Mouse (Mus musculus) CH12.LX (cell line): ENCODE results near the gene Ethe1. TPM values are rescaled to one million over a fixed set of nuclear protein-coding genes. Genes with fewer than 3 reads are reported as not detected.

Experiments
- DNase-seq: peaks from one replicate; pipeline ENCODE4 v3.0.0-alpha.2; 2013; ENCODE audit errors: extremely low read depth
- H3K27ac ChIP-seq: 2 replicates; pipeline ENCODE4 v1.5.1; 2012; ENCODE audit warnings: low read depth, mild to moderate bottlenecking, control low read depth, moderate library complexity; ENCODE audit not compliant: insufficient read depth
- H3K27me3 ChIP-seq: replicated peaks from 2 replicates; pipeline ENCODE3; 2012; ENCODE audit warnings: inconsistent platforms
- H3K36me3 ChIP-seq, 2 experiments: replicated peaks in 1 of 2; 2 replicates each; pipeline versions ENCODE3 to v1.6.1; 2012; ENCODE audit warnings: inconsistent platforms in 1 of 2, low read length in 1 of 2, mild to moderate bottlenecking in 1 of 2, mixed read lengths in 1 of 2, moderate library complexity in 1 of 2; ENCODE audit not compliant: control insufficient read depth in 1 of 2, insufficient read depth in 1 of 2
- H3K4me1 ChIP-seq, 2 experiments: 2 replicates each; pipeline ENCODE4 v1.6.1; 2012; ENCODE audit warnings: inconsistent platforms in 1 of 2, moderate library complexity in 1 of 2; ENCODE audit not compliant: insufficient read depth in 2 of 2, control insufficient read depth in 1 of 2
- H3K4me2 ChIP-seq: 2 replicates; pipeline ENCODE4 v1.6.1; 2012; ENCODE audit warnings: low read depth, mild to moderate bottlenecking, control low read depth; ENCODE audit not compliant: poor library complexity, insufficient read depth, severe bottlenecking
- H3K4me3 ChIP-seq, 3 experiments: fragments of 150-350 bp in 1 of 3; sonication (generic) in 1 of 3; replicated peaks in 1 of 3; 2 replicates each; pipeline versions ENCODE3 to v1.5.1; 2011 to 2012; ENCODE audit warnings: low read depth in 2 of 3, low read length in 2 of 3, mild to moderate bottlenecking in 2 of 3, moderate library complexity in 2 of 3, control low read depth in 1 of 3, improper control_type of control experiment in 1 of 3, inconsistent platforms in 1 of 3, mixed read lengths in 1 of 3; ENCODE audit not compliant: poor library complexity in 1 of 3
- H3K79me2 ChIP-seq: replicated peaks from 2 replicates; pipeline ENCODE4 v1.6.1; 2012; ENCODE audit warnings: mild to moderate bottlenecking, moderate library complexity; ENCODE audit not compliant: control insufficient read depth, poor library complexity, insufficient read depth, severe bottlenecking; ENCODE audit errors: extremely low read depth
- H3K9ac ChIP-seq: 2 replicates; pipeline ENCODE4 v1.6.1; 2012; ENCODE audit warnings: low read depth, mild to moderate bottlenecking, control low read depth, moderate library complexity; ENCODE audit not compliant: insufficient read depth
- H3K9me3 ChIP-seq: replicated peaks from 2 replicates; pipeline ENCODE3; 2012; ENCODE audit warnings: low read length, inconsistent platforms, mixed read lengths
- BHLHE40 ChIP-seq: IDR thresholded peaks from 2 replicates; pipeline ENCODE4 v1.6.1; 2011; ENCODE audit warnings: mild to moderate bottlenecking, low read depth, low read length, improper control_type of control experiment
- CHD2 ChIP-seq: IDR thresholded peaks from 2 replicates; pipeline ENCODE4 v1.6.1; 2011; ENCODE audit warnings: low read length, improper control_type of control experiment
- CTCF ChIP-seq, 2 experiments: IDR thresholded peaks in 1 of 2; conservative IDR thresholded peaks in 1 of 2; 2 replicates each; pipeline ENCODE4 v1.5.1; 2011 to 2012; ENCODE audit warnings: low read depth in 2 of 2, low read length in 2 of 2, improper control_type of control experiment in 1 of 2, inconsistent platforms in 1 of 2, mild to moderate bottlenecking in 1 of 2, moderate library complexity in 1 of 2
- E2F4 ChIP-seq: IDR thresholded peaks from 2 replicates; pipeline ENCODE4 v1.6.1; 2011; ENCODE audit warnings: low read depth, low read length, improper control_type of control experiment; ENCODE audit not compliant: insufficient replicate concordance
- ELF1 ChIP-seq: IDR thresholded peaks from 2 replicates; pipeline ENCODE4 v1.6.1; 2014; ENCODE audit warnings: low read depth, mild to moderate bottlenecking, inconsistent platforms, low read length, improper control_type of control experiment
- EP300 ChIP-seq: IDR thresholded peaks from 2 replicates; pipeline ENCODE4 v1.6.1; 2011; ENCODE audit warnings: low read length, improper control_type of control experiment
- ETS1 ChIP-seq: conservative IDR thresholded peaks from 2 replicates; pipeline ENCODE4 v1.6.1; 2012; ENCODE audit warnings: low read depth, mild to moderate bottlenecking, inconsistent platforms, low read length, improper control_type of control experiment, moderate library complexity
- GABPA ChIP-seq: IDR thresholded peaks from 2 replicates; pipeline ENCODE4 v1.6.1; 2012; ENCODE audit warnings: low read depth, low read length, improper control_type of control experiment, inconsistent platforms; ENCODE audit not compliant: insufficient replicate concordance
- HCFC1 ChIP-seq: IDR thresholded peaks from 2 replicates; pipeline ENCODE4 v1.6.1; 2012; ENCODE audit warnings: low read depth, mild to moderate bottlenecking, inconsistent platforms, low read length, improper control_type of control experiment
- JUN ChIP-seq: IDR thresholded peaks from 2 replicates; pipeline ENCODE4 v1.6.1; 2011; ENCODE audit warnings: low read depth, mild to moderate bottlenecking, low read length, improper control_type of control experiment, moderate library complexity; ENCODE audit not compliant: insufficient read depth
- JUND ChIP-seq: conservative IDR thresholded peaks from 2 replicates; pipeline ENCODE4 v1.6.1; 2011; ENCODE audit warnings: low read depth, low read length, improper control_type of control experiment
- KAT2A ChIP-seq: IDR thresholded peaks from 2 replicates; pipeline ENCODE4 v1.6.1; 2012; ENCODE audit warnings: low read length, improper control_type of control experiment, inconsistent platforms; ENCODE audit not compliant: insufficient replicate concordance
- MAX ChIP-seq: IDR thresholded peaks from 2 replicates; pipeline ENCODE4 v1.6.1; 2011; ENCODE audit warnings: low read length, improper control_type of control experiment
- MAZ ChIP-seq: IDR thresholded peaks from 2 replicates; pipeline ENCODE4 v1.6.1; 2012; ENCODE audit warnings: low read depth, mild to moderate bottlenecking, inconsistent platforms, low read length, improper control_type of control experiment, moderate library complexity
- MEF2A ChIP-seq: IDR thresholded peaks from 2 replicates; pipeline ENCODE4 v1.6.1; 2014; ENCODE audit warnings: low read depth, mild to moderate bottlenecking, inconsistent platforms, low read length, improper control_type of control experiment, borderline replicate concordance
- MXI1 ChIP-seq: IDR thresholded peaks from 2 replicates; pipeline ENCODE4 v1.6.1; 2011; ENCODE audit warnings: mild to moderate bottlenecking, low read depth, low read length, improper control_type of control experiment
- MYC ChIP-seq: IDR thresholded peaks from 2 replicates; pipeline ENCODE4 v1.6.1; 2011; ENCODE audit warnings: low read depth, mild to moderate bottlenecking, improper control_type of control experiment, low read length
- NELFE ChIP-seq: IDR thresholded peaks from 2 replicates; pipeline ENCODE4 v1.6.1; 2011; ENCODE audit warnings: low read depth, low read length, improper control_type of control experiment
- NRF1 ChIP-seq: IDR thresholded peaks from 2 replicates; pipeline ENCODE4 v1.6.1; 2014; ENCODE audit warnings: low read depth, mild to moderate bottlenecking, inconsistent platforms, low read length, improper control_type of control experiment, moderate library complexity
- POLR2A ChIP-seq: IDR thresholded peaks from 2 replicates; pipeline ENCODE4 v1.6.1; 2011; ENCODE audit warnings: low read depth, mild to moderate bottlenecking, improper control_type of control experiment, low read length
- RAD21 ChIP-seq: IDR thresholded peaks from 2 replicates; pipeline ENCODE4 v1.6.1; 2011; ENCODE audit warnings: low read depth, mild to moderate bottlenecking, low read length, improper control_type of control experiment, moderate library complexity
- RCOR1 ChIP-seq: conservative IDR thresholded peaks from 2 replicates; pipeline ENCODE4 v1.6.1; 2012; ENCODE audit warnings: low read depth, mild to moderate bottlenecking, inconsistent platforms, low read length, improper control_type of control experiment
- SIN3A ChIP-seq: IDR thresholded peaks from 2 replicates; pipeline ENCODE4 v1.6.1; 2012; ENCODE audit warnings: low read length, improper control_type of control experiment, inconsistent platforms
- SMC3 ChIP-seq: IDR thresholded peaks from 2 replicates; pipeline ENCODE4 v1.6.1; 2011; ENCODE audit warnings: low read depth, low read length, improper control_type of control experiment
- TBP ChIP-seq: conservative IDR thresholded peaks from 2 replicates; pipeline ENCODE4 v1.6.1; 2011; ENCODE audit warnings: low read depth, low read length, improper control_type of control experiment
- TCF12 ChIP-seq: IDR thresholded peaks from 2 replicates; pipeline ENCODE4 v1.6.1; 2014; ENCODE audit warnings: low read depth, mild to moderate bottlenecking, inconsistent platforms, low read length, improper control_type of control experiment
- USF1 ChIP-seq: IDR thresholded peaks from 2 replicates; pipeline ENCODE4 v1.6.1; 2014; ENCODE audit warnings: low read depth, mild to moderate bottlenecking, inconsistent platforms, low read length, improper control_type of control experiment
- USF2 ChIP-seq: conservative IDR thresholded peaks from 2 replicates; pipeline ENCODE4 v1.6.1; 2011; ENCODE audit warnings: low read depth, low read length, improper control_type of control experiment
- ZC3H11A ChIP-seq: IDR thresholded peaks from 2 replicates; pipeline ENCODE4 v1.6.1; 2012; ENCODE audit warnings: low read depth, mild to moderate bottlenecking, inconsistent platforms, low read length, improper control_type of control experiment
- ZKSCAN1 ChIP-seq: IDR thresholded peaks from 2 replicates; pipeline ENCODE4 v1.6.1; 2012; ENCODE audit warnings: low read depth, inconsistent platforms, low read length, improper control_type of control experiment, borderline replicate concordance
- ZMIZ1 ChIP-seq: IDR thresholded peaks from 2 replicates; pipeline ENCODE4 v1.6.1; 2012; ENCODE audit warnings: low read depth, mild to moderate bottlenecking, inconsistent platforms, low read length, improper control_type of control experiment
- dilution Hi-C: fragments of 300-500 bp; cut with MboI; formaldehyde crosslinking; loops from 2 replicates; pipeline ENCODE4 v1.14.3; 2020; ENCODE audit warnings: low sequenced_read_pairs; ENCODE audit not compliant: extremely low pct_unique_long_range_greater_than_20kb, extremely low pct_ligation_motif_present
- in situ Hi-C: fragments of 300-500 bp; cut with MboI; formaldehyde crosslinking; loops from 3 replicates; pipeline ENCODE4 v1.14.3; 2019; ENCODE audit warnings: low sequenced_read_pairs, low pct_ligation_motif_present, low pct_unique_long_range_greater_than_20kb, mixed read lengths
- polyA plus RNA-seq: library from polyadenylated mRNA; unstranded; fragments of >175 nt; gene quantifications from 2 replicates; pipeline ENCODE4 v1.2.1, GENCODE M21; 2012; ENCODE audit warnings: low read depth; ENCODE audit not compliant: insufficient read length
- total RNA-seq, 2 experiments: library from RNA; depleted of rRNA; stranded (reverse); fragments of 300-350 nt in 1 of 2; fragments of >200 nt in 1 of 2; gene quantifications; 2 replicates each; pipeline ENCODE4 v1.2.3; 2012 to 2014

Gene Ethe1
- total and polyA plus RNA-seq, 3 experiments = 22.8 to 32.0 (median 24.1) TPM

DNA sequence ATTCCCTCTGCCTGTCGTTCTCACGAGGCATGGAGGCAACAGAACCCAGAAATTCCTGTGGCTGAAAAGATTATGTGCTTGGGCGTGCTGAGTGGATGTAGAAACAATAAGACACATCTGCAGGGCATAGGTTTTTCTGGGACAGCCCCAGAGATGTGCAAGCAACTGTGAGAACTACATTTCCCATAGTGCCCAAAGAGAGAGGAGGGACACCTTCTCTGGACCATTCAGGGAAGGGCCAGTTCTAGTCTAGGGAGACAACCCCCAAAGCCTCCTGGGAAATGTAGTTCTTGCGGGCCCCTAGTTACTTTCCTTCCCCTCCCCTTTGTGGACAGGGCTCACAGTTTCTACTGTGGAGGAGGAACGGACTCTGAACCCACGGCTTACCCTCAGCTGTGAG, 20.7 kb downstream of the Ethe1 start:
- no peak overlapping the region for H3K27ac ChIP-seq
- H3K36me3 ChIP-seq = peaks cover 0 to 40% of the 10 kb centered on the region in 2 experiments
- TF ChIP-seq NRF1 (no peak), POLR2A (no peak), JUND (no peak), BHLHE40 (no peak), ZC3H11A (no peak), RCOR1 (no peak), MAX (no peak), ELF1 (peak; percentile 71), HCFC1 (peak; percentile 97), USF2 (no peak), CHD2 (no peak), MXI1 (no peak), SIN3A (no peak), SMC3 (no peak), CTCF (conservative IDR thresholded peaks at IDR 0.05 in 1 of 2, IDR thresholded peaks at IDR 0.05 in 1 of 2; ENCODE audit: low read depth in 2 of 2, low read length in 2 of 2) (no peak), MAZ (no peak), EP300 (no peak), MYC (peak; percentile 64; the same call in 1 of the 2 replicates), TCF12 (no peak), ETS1 (no peak), KAT2A (peak; percentile 93; the same call in 1 of the 2 replicates), NELFE (no peak), JUN (no peak), MEF2A (no peak), USF1 (no peak), ZKSCAN1 (no peak), RAD21 (no peak), E2F4 (no peak), GABPA (peak; percentile 60; the same call in 1 of the 2 replicates), TBP (no peak), ZMIZ1 (no peak)
- H3K9ac ChIP-seq = no peak overlapping the region
- no peaks in the 10 kb centered on the region for H3K27me3 ChIP-seq
- peak overlapping the region in 1 of 3 experiments; percentile 7 for H3K4me3 ChIP-seq
- H3K9me3 ChIP-seq = no peaks in the 10 kb centered on the region
- DNase-seq = peak; percentile 91
- dilution Hi-C loops = no loop called here
- no peak overlapping the region for H3K4me2 ChIP-seq
- H3K79me2 ChIP-seq = no peaks in the 10 kb centered on the region
- H3K4me1 ChIP-seq = peaks cover 7 to 32% of the 10 kb centered on the region in 2 experiments
- in situ Hi-C loops = loop anchor here (5.0 kb wide), 1 partner anchor 39 kb away; no protein-coding TSS in a partner anchor
